Mouse (Mus musculus) urinary bladder, postnatal 4 days (tissue): ENCODE measurements at regions not wholly inside any gene's neighbourhood (a gene's known extent, or its start where the extent isn't known, plus 50 kb on each side); places are given as distances from the start of the nearest gene placed in this dataset.

ENCODE experiments used
- DNase-seq, 2 experiments: peaks; one replicate each; pipeline ENCODE4 v3.0.0; 2021 to 2022; ENCODE audit warnings: low spot score in 2 of 2

DNA sequence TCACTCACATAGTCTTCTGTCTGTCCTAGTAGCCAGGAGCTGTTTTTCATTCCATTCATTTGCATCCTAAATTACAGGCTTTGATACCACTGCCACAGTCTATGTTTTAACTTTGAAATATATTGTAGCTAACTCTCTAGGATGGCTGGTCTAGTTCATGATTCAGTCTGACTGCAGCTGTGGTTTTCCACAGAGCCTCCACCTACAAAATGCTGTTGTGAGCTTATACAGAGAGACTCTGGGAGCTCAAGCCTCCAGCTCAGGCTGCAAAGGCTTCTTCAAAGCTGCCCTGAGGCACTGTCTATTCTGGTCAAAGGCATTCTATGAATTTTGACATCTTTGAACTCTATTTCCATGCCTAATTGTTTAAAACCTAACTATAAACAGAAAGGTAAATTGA is 2326.5 kb upstream of the Gm7489 start:
- no peak for DNase-seq

DNA sequence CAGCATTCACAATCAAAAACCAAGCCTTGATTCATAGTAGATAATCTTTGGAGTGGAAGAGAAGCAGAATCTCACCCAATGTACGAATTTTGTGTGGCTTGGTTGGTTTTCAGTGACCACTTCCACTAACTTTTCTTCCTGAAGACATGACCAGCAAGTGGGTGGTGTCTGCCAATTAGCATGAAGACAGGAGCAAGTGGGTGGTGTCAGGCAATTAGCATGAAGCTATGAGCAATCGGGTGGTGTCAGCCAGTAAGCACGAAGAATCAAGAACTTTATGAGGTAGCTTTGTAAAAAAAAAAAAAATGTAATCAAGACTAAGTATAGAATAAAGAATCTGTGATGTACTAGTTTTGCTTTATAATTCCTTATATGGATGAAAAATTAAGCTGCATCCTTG is 2319.2 kb upstream of the Gm7489 start:
- DNase-seq = no peak

- no peak for DNase-seq
These were observed 2314.1 kb upstream of the Gm7489 start for GRCm38 (mm10) chr15:51570631-51571030.

GRCm38 (mm10) chr15:51574538-51575105 is 2310.1 kb upstream of the Gm7489 start:
- DNase-seq = no peak

DNA sequence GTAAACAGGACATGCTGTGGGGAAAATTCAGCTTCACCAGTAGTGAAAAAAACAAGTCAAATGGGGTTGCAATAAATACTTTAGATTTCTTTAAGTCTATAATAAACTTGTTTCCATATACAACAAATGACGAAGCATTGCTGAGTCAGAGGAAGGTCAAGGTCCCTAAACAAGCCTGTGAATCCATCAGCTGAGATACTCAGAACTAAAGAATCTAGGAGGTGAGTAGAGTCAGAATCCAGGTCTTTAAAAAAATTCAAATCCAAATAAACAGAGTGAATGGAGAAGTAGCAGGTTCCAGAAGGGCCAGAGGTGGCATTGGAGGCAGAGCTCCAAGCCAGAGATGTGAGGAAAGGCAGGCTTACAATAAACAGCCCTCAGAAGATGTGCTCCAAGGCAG is 2301.1 kb upstream of the Gm7489 start:
- no peak for DNase-seq

- no peak for DNase-seq
These were observed 2298.6 kb upstream of the Gm7489 start for GRCm38 (mm10) chr15:51586146-51586545.

GRCm38 (mm10) chr15:51591406-51592068 is 2293.2 kb upstream of the Gm7489 start:
- no peak for DNase-seq

GRCm38 (mm10) chr15:51592069-51592435 is 2292.7 kb upstream of the Gm7489 start:
- no peak for DNase-seq

- peak in 1 of 2 experiments; percentile 35 for DNase-seq
These were observed 2291.9 kb upstream of the Gm7489 start for GRCm38 (mm10) chr15:51592511-51593498.

GRCm38 (mm10) chr15:51594060-51594459 is 2290.6 kb upstream of the Gm7489 start:
- no peak for DNase-seq

DNA sequence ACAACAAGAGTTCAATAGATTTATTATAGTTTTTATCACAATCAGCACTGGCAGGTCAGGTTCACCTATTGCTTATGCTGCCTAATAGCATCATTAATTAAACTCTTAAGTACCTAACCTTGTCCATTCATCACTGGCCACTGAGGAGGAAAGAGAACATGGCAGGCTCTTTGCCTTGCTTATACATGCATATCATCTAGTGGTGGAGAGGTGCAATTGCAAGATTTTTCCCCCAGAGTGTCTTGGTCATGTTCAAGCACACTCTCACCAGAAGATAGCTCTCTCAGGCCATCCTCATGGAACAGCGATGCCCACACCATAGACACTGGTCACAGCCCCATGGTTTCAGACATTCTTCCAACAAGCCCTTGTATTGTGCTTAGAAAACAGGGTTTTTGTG is 2289.1 kb upstream of the Gm7489 start:
- no peak for DNase-seq

GRCm38 (mm10) chr15:51597841-51598240 is 2286.9 kb upstream of the Gm7489 start:
- DNase-seq = no peak

GRCm38 (mm10) chr15:51601128-51601855 is 2283.4 kb upstream of the Gm7489 start:
- no peak for DNase-seq

GRCm38 (mm10) chr15:51621455-51621854 is 2263.3 kb upstream of the Gm7489 start:
- DNase-seq = no peak

GRCm38 (mm10) chr15:51627463-51627862 is 2257.2 kb upstream of the Gm7489 start:
- DNase-seq = no peak

GRCm38 (mm10) chr15:51628518-51628917 is 2256.2 kb upstream of the Gm7489 start:
- DNase-seq = no peak

GRCm38 (mm10) chr15:51631881-51632280 is 2252.8 kb upstream of the Gm7489 start:
- DNase-seq = no peak

DNA sequence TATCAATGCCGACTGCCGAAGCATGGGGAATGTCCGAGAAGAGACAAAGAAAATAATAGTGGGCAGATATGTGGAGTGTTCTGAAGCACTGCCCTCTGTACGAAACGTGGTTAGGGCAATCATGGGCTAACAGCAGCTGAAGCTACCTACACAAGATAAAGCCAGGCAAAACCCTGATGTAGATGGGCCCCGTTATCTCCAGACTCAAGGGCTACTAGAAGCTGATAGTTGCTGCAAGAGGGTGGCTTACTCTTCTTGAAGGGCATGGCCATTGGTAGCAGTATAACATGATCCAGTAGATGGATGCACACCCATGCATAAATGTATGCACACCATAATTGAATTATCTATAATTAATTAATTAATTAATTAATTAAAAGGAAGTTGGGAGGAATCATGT is 2251.6 kb upstream of the Gm7489 start:
- no peak for DNase-seq

- no peak for DNase-seq
These were observed 2250.0 kb upstream of the Gm7489 start for GRCm38 (mm10) chr15:51634726-51635125.

DNA sequence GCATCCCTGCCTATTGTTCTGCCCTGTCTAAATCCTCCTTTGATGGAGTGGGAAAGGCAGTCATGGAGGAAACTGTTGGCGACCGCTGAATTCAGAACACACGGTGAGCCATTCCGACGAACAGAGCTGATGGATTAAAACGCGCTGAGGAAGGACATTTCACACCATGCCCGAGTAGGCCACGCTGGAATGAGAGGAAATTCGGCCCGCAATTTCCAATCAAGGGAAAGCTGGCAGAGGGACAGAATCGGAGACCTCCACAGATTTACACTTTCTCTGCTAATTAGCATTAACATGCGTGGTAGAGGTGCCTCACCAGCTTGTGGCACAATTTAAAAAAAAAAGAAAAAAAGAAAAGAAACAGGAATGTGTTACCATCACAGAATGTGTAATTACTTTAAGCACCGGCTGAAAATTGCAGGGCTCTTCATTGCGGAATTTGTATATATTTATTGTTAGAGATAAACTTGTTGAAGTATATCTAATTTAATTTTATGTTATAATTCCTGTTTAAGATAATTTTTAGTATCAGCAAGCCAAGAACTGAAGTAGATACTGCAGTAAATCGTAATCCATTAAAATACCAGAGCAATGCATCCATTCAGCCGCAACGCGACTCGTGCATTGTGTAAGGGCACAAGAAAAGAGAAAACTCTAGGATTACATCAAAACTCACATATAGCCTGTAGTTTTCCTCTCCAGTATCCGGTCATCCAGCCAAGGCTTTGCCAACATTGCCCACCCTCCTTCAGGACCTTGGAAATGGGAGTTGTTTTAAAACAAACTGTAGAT is 2249.4 kb upstream of the Gm7489 start:
- DNase-seq = no peak

GRCm38 (mm10) chr15:51637570-51637969 is 2247.1 kb upstream of the Gm7489 start:
- no peak for DNase-seq
